Mouse (Mus musculus) lung, adult 2 months (tissue): ENCODE measurements around the gene Lst1.

Experiments used
- CTCF ChIP-seq: fragments of 200-500 bp; IDR thresholded peaks from 2 replicates; pipeline ENCODE4 v1.5.1; 2011; ENCODE audit warnings: mild to moderate bottlenecking, low read length, control low read depth; ENCODE audit not compliant: insufficient read depth
- POLR2A ChIP-seq: fragments of 200-500 bp; IDR thresholded peaks from 2 replicates; pipeline ENCODE4 v1.6.1; 2011; ENCODE audit warnings: low read depth, mild to moderate bottlenecking, control low read depth, low read length, borderline replicate concordance; ENCODE audit errors: extremely low read depth

- TF ChIP-seq POLR2A, result no peak
- no peak for TF ChIP-seq CTCF
Measured at GRCm38 (mm10) chr17:35226561-35227046, 38.4 kb upstream of the Lst1 start.
